Mouse (Mus musculus) megakaryocyte, adult 5-6 weeks (primary cell): ENCODE results near the gene Ptprc. TPM values are rescaled to one million over a fixed set of nuclear protein-coding genes. Genes with fewer than 3 reads are reported as not detected.
A peak's percentile ranks its signal among the peaks of the same experiment; 100 is the strongest.

Experiments
- ATAC-seq: 2 replicates; pipeline ENCODE4 v1.8.0; 2016; ENCODE audit warnings: mild to moderate bottlenecking, inconsistent platforms; ENCODE audit not compliant: poor library complexity, severe bottlenecking
- total RNA-seq, 2 experiments: library from RNA; stranded (forward) in 1 of 2; stranded (reverse) in 1 of 2; fragments of 153-499, 151-499 nt in 1 of 2; fragments of 221-1000, 200-1000 nt in 1 of 2; gene quantifications; 2 replicates each; pipeline versions ENCODE4 v1.2.3 to v1.2.4; 2015 to 2017

The Ptprc gene
- total RNA-seq, 2 experiments from 2014 or later: 547 to 704 TPM

DNA sequence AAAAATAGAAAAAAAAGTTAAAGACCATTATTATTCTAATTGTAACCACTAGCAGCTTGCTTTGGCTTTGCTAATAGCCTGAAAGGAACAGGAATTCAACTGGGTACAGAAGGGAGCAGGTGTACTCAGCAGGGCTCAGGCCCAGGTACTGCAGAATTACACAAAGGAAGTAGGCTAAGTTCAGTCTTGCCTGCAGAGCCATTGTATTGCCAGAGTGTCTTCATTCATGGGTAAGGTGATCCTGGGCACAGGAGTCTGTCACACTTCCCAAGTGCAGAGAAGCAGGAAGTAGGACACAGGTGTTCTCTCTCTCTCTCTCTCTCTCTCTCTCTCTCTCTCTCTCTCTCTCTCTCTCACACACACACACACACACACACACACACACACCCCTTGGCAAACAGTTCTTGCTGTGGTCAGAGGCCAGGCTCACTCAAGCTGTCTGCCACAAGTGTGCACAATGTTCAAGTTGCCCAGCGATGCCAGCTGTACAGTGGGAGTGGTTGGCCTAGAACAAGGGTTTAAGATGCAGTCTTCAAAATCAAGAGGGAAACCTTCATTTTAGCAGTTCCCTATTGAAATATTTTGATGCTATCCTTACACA, 21.2 kb downstream of the Ptprc start:
- no peak for ATAC-seq

- ATAC-seq: peak; percentile 27; the same call in 1 of the 2 replicates
These were observed 22.4 kb downstream of the Ptprc start for GRCm38 (mm10) chr1:138153126-138153525.

- 0 out of 2 replicates have a peak, but pooled peaks have one; percentile 14 for ATAC-seq
These were observed 26.7 kb downstream of the Ptprc start for GRCm38 (mm10) chr1:138148844-138149243.

DNA sequence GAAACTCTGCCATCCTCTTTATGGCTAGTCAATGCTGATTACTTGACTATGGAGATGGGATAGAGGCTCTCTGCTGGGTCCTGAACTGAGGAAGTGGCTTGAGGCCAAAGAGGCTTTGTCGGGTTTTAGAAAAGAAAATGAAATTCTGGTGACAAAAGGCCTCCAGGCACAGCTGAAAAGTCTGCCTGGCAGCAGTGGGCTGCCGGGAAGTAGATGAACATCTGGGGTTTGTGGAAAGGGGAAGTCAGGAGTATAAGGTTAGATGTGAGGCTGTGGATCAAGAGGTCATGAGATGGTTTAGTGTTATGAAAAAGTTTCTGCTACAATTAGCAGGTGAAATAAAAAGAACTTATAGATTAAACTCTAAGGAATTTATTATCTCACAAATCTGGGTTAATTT, 29.9 kb downstream of the Ptprc start:
- peak; percentile 84 for ATAC-seq

DNA sequence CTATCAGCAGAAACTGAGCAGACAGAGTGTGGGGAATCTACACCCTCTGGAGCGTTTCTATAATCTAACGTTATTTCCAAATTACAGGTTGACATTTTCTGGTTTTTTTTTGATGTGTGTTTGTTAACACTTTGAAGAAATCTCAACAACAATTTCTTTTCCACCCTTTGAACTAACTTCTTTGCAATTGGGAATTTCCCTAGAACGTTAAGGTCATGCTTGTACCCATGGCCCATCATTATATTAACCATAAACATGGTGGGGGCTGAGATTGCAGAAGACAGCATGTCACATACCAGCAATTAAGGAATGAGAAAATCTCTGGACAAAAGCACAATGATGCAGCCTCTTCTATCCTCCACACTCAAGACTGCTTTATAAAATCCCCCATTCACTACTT, 30.4 kb downstream of the Ptprc start:
- no peak for ATAC-seq

- ATAC-seq: no peak
These were observed 31.1 kb downstream of the Ptprc start for GRCm38 (mm10) chr1:138144365-138144764.

DNA sequence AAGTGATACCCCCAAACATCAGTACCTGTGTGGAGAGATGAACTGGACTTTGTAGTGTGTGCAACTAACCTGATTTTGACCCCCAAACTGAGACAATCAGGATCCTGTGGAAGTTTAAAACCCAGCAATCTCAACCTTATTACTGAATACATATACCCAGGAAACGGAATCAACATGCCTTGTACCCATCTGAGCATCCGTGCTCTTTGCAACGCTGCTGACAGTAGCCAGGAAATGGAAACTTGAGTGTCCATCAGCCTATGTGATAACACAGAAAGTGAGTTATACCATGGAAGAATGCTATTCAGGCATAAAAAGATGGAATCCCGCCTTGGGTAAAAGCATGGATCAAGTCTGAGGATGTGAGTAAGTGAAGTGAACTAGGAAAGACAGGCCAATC, 34.7 kb downstream of the Ptprc start:
- ATAC-seq: no peak

GRCm38 (mm10) chr1:138137696-138138095, 37.8 kb downstream of the Ptprc start:
- peak; percentile 16; the same call in 1 of the 2 replicates for ATAC-seq

DNA sequence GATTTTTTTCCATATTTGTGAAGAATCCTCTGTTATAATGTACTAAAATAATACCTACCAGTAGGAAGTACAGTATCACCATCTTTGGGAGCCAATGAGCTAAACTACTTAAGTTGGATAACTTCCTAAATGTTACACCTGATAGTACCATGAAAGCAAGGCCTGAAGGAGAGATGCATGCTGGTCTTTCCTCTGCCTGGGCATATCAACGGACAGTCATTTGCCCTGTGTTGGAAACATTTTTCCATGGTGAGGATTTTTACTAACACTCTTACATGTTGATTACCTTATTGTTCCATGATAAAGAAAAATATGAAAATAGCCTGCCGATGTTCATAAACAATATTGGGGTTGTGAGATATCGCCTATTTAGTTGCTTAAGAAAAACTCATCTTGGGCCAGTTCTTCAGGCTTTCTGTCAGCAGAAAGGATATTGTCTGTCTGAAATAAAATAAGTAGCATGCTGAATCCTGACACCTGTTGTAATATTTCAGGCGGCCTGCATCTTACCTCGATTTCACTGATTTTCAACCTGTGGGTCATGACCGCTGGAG, 38.4 kb downstream of the Ptprc start:
- ATAC-seq: no peak

DNA sequence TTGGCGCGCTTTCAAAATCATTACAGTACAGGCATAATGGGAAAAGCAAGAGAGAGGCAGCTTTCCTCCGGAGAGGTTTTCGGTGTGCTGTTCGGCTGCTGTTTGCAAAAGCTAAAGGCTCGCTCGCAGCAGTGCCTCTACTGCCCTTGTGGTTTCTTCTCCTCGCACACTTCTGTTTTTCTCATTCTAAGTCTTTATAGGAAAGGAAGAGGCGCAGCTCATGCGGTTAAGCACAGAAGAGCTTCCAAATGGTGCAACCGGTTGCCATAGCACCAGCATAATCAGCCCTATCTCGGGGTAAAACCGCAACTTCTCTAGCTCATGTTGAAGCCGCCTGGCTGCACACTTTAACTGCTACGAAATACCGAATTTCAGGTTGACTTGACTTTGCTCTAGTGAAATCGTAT, 39.1 kb downstream of the Ptprc start:
- peak; percentile 88 for ATAC-seq

DNA sequence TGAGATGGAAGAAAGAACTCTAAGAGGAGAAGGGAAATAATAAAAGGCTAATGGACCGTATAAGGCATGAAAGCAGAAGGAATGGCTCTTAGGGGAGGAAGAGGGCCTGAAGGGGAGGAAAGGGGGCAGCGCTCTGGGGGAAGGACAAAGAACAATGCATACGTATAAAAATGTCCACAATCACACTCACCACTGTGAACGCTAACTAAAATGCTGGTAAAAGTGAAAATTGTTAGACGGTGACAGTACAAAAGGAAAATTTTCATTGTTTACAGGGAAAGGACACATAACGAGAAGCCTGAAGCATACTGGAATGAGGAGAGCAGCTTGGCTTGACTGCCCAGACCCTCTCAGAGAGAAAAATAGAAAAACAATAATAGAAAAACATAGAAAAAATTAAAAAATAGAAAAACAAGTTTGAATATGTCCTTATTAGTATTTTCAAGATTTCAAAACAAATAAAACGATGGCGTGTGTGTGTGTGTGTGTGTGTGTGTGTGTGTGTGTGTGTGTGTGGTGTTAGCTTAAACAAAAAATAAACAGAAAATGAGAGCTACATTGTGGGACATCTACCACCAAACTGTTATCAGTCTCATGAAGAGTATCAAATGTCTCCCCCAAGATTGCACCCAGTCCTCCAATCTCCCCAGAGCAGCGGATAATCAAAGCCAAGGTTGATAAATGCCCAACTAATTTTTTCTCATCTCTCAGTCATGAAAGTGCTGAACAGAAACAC, 39.7 kb downstream of the Ptprc start:
- ATAC-seq: peak; percentile 6; the same call in 1 of the 2 replicates

GRCm38 (mm10) chr1:138135117-138135516, 40.4 kb downstream of the Ptprc start:
- ATAC-seq: no peak

DNA sequence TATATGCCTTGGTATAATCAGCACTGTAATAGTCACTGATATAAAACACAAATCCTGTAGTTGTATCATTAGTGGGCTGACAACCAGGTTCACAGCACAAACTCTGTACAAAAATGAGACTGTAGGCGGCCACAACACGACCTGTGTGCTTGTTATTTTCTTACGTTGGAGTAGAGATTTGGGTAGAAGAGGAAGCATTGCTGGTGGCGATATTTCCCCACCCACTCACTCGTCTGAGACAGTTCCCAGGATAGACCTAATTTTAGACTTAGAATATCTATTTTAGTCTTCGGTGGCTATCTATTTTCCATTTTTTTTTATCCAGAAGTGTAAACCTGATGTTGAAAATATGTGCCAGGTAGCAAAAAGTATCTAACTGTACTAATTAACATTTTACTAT, 41.2 kb downstream of the Ptprc start:
- ATAC-seq: peak; percentile 28

DNA sequence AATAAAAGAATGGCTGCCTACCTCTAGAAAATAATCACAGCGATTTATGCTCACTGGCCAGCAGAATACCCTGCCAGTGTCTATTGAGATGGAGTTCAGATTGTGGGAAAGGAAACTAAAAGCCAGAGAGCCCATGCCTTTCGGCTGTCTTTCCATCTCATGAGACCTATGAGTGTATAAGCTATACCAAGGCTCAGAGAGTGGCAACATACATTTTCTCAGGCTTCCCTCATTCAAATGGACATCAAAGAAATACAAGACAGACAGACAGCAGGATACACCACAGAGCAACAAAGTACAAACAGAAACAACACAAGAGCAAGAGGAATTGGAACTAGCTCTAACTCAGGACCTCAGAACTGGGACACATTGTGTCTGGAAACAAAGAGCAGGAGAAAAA, 43.8 kb downstream of the Ptprc start:
- no peak for ATAC-seq

- ATAC-seq: peak; percentile 63
These were observed 45.4 kb downstream of the Ptprc start for GRCm38 (mm10) chr1:138130145-138130544.

- ATAC-seq: no peak
These were observed 48.7 kb downstream of the Ptprc start for GRCm38 (mm10) chr1:138126843-138127242.

- peak; percentile 76 for ATAC-seq
These were observed 50.2 kb downstream of the Ptprc start for GRCm38 (mm10) chr1:138125281-138125680.

DNA sequence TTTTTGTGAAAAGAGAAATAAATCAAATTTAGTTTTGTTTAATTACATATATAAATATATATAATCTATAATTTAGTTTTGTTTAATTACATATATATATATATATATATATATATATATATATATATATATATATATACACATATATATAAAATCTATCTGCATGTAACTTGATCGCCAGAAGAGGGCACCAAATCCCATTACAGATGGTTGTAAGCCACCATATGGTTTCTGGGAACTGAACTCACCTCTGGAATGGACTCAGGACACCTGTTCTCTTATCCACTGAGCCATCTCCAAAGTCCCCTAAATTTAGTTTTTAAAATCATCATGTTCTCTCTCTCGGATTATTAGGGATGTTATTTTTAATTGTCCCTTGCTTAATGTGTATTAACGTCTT, 51.6 kb downstream of the Ptprc start:
- peak; percentile 39; the same call in 1 of the 2 replicates for ATAC-seq

- no peak for ATAC-seq
These were observed 55.6 kb downstream of the Ptprc start for GRCm38 (mm10) chr1:138119895-138120294.

DNA sequence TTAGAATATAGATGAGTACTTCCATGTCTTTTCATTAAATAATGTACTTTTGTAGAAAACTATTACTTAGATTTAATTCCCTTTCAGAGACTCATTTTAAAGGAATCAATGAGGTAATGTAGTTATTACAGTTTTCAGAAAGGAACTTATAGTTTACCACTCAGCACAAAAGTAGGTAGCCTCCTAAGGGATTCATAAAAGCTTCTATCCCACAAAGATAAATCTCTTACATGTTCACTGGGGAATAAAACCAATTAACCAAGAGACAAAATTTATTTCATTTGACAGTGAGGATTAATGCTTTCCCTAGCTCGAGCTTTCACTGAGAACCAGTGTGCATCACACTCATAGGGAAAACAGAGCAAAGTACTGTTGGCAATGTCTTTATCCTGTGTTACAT, 82.3 kb downstream of the Ptprc start:
- ATAC-seq: no peak

DNA sequence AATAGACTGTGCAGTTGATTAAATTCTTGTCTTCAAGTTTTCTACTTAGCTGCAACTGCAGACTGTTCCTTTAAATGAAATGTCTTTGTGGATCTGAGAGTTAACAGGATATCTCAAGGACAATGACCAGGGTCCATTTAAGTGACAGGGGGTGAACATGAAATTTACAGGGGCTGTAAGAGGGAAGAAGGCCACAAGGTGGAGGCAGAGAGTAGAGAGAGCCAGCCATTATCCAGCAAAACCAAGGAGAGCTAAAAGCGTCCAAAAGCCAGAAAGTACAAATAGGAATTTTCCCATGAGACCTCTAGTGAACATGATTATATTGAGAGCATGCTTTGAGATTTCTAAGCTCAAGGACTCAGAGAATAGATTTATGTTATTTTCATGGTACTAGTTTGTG, 89.7 kb downstream of the Ptprc start:
- no peak for ATAC-seq

DNA sequence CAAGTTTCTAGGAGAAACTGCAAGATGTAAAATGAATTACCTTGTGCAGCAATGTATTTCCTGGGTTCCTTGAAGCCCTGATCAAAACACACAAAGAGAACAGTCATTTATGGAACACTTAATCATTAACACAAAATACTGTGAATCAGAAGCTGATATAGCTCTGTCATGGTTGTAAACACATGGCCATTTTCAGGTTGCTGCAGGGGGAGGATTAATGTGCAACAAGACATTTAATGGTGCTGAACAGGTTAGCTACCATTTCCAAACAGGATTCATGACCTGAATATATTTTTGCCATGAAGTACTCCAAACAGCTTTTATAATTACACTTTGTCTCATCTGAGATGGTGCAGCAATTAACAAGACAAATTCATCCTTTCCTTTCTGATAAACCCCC, 91.8 kb downstream of the Ptprc start:
- no peak for ATAC-seq
